Mouse (Mus musculus) testis, adult 2 months (tissue): ENCODE results near the gene Gm19426. TPM values are rescaled to one million over a fixed set of nuclear protein-coding genes. Genes with fewer than 3 reads are reported as not detected.

ENCODE experiments used
- H3K27ac ChIP-seq: fragments of 200-500 bp; 2 replicates; pipeline ENCODE4 v1.5.1; 2012; ENCODE audit warnings: low read depth, low read length; ENCODE audit not compliant: control insufficient read depth, insufficient read depth
- H3K27me3 ChIP-seq: fragments of 200-500 bp; 2 replicates; pipeline ENCODE4 v1.6.1; 2012; ENCODE audit warnings: mild to moderate bottlenecking, low read length, moderate library complexity; ENCODE audit not compliant: control insufficient read depth, insufficient read depth
- H3K36me3 ChIP-seq: fragments of 200-500 bp; 2 replicates; pipeline ENCODE4 v1.6.1; 2012; ENCODE audit warnings: mild to moderate bottlenecking, low read length; ENCODE audit not compliant: control insufficient read depth, insufficient read depth
- H3K4me1 ChIP-seq: fragments of 200-500 bp; 2 replicates; pipeline ENCODE4 v1.6.1; 2012; ENCODE audit warnings: low read length; ENCODE audit not compliant: control insufficient read depth, insufficient read depth
- H3K4me3 ChIP-seq: fragments of 200-500 bp; 2 replicates; pipeline ENCODE4 v1.5.1; 2012; ENCODE audit warnings: low read depth, mild to moderate bottlenecking, low read length, moderate library complexity, mixed read lengths; ENCODE audit not compliant: control insufficient read depth
- CTCF ChIP-seq: fragments of 200-500 bp; IDR thresholded peaks from 2 replicates; pipeline ENCODE4 v1.5.1; 2012; ENCODE audit warnings: low read depth, mild to moderate bottlenecking, inconsistent platforms, low read length, moderate library complexity; ENCODE audit not compliant: control insufficient read depth, insufficient read depth, insufficient replicate concordance
- POLR2A ChIP-seq: fragments of 200-500 bp; IDR thresholded peaks from 2 replicates; pipeline ENCODE4 v1.6.1; 2012; ENCODE audit warnings: low read depth, mild to moderate bottlenecking, inconsistent platforms, low read length, moderate library complexity; ENCODE audit not compliant: control insufficient read depth
- polyA plus RNA-seq: library from polyadenylated mRNA; depleted of rRNA; stranded (reverse); fragments of >200 nt; gene quantifications from 2 replicates; pipeline ENCODE4 v1.2.3, GENCODE M21; 2012

Gm19426 gene
- polyA plus RNA-seq, 1 experiment: 0.21 TPM

DNA sequence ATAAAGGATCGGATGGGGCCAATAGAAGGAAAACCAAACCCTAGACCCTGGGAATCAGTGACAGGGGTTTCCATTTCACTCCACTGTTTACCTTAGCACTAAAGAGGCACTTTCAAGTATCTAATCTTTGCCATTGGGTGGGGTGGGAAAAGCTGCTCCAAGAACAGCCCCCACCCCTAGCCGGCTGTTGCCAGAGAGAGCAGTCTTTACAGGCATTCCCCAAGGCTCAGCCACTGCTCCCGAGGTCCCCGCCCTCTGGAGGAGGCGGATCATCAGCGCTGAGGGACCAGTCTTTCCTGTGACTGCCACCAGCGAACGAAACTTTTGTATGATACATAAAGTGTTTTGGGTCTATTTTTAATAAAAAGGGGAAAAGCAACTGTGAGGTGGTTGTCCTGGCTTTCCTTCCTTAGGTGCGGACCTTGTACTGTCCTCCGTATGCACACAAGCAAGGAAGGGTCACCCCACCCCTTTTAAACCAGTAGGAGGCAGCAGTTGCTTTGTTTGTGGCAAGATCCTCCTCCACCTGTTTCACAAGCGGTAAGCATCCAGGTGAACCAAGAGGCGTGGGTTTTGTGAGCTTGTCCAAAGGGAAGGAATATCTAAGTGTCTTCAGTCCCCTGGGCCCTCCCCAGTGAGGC is 5.1 kb downstream of the Gm19426 start:
- H3K4me3 ChIP-seq: no peak overlapping the region
- peaks cover 36% of the 10 kb centered on the region for H3K4me1 ChIP-seq
- no peak overlapping the region for H3K27ac ChIP-seq
- no peaks in the 10 kb centered on the region for H3K36me3 ChIP-seq
- TF ChIP-seq POLR2A (no peak), CTCF (no peak)
- no peaks in the 10 kb centered on the region for H3K27me3 ChIP-seq

DNA sequence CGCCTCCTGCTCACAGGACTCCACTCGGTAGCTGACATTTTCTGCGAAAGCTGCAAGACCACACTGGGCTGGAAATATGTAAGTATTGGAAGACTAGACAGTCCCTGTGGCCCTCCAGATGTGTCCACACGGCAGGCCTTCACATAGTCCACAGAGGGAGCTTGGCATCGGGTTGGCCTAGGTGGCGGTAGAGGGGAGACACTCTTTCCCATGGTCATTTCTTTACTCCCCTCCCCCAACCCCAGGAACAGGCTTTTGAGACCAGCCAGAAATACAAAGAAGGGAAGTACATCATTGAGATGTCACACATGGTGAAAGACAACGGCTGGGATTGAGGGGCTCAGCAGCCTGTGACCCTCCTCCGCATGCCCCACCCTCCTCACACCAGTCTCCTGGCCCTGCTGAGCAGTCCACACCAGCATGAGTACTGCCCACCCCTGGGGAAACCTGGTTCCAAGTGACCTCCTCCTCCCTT is 6.0 kb downstream of the Gm19426 start:
- no peak overlapping the region for H3K27ac ChIP-seq
- H3K4me1 ChIP-seq: peaks cover 27% of the 10 kb centered on the region
- H3K4me3 ChIP-seq: no peak overlapping the region
- H3K36me3 ChIP-seq: no peaks in the 10 kb centered on the region
- TF ChIP-seq CTCF: no peak
- no peak for TF ChIP-seq POLR2A
- no peaks in the 10 kb centered on the region for H3K27me3 ChIP-seq

DNA sequence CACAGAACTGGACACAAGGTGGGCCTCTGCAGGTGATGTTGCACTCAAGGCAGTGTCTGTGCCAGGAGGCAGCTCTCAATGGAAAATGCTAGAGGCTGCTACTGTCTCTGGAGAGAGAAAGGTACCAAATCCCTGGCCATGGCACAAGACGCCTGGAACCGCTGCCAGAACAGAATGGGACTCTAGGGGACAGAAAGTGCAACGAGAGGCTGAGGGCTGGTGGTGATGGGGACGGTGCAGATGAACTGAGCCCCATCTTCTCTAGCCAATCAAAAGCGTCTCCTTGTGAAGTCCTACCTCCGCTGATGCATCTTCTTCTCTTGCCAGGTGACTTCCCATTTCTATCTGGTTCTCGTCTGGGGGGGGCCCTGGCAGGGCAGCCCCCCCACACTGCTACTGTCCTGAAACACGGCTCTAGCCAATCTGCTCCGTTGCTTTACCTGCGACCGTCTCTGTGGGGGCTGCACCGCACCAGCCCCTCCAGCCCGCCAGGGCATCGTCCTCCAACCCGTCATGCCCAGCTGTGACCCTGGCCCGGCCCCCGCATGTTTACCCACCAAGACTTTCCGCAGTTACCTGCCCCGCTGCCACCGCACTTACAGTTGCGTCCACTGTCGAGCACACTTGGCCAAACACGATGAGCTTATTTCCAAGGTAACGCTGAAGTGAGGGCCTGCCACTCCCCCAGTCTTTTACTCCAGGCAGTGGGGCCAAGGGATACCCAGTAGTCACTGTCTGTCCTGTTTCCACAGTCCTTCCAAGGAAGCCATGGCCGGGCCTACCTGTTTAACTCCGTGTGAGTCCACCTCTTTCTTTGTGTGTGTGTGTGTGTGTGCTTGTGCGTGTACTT is 6.9 kb downstream of the Gm19426 start:
- TF ChIP-seq CTCF (no peak), POLR2A (no peak)
- Histone ChIP-seq H3K36me3 (no peaks in the 10 kb centered on the region), H3K4me3 (peak overlapping the region; percentile 26), H3K27ac (no peak overlapping the region), H3K4me1 (peaks cover 18% of the 10 kb centered on the region), H3K27me3 (no peaks in the 10 kb centered on the region)

DNA sequence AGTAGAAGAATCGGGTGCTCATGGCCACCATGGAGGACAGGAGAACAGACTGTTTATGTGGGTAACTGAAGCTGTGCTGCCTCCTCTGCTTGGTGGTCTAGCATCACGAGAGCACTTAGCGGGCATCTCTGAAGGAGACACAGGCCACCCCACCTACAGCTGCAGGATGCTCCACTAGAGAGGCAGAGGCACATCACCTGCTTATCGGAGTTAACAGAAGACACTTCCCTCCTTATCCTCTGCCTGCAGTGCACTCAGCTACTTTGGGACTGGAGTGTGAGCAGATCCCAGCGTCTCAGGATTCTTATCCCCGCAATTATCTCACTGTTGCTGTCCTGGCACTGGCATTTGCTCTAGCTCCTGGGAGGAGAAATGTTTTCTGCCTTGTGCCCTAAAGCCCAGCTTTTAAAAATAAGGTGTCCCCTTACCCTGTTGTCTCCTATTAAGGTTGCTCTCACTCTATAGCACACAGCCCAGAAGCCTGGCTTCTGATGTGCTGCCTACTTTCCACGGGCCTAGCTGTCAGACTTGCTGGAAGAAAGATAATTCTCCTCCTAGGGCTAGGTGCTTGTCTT is 8.0 kb downstream of the Gm19426 start:
- TF ChIP-seq POLR2A (no peak), CTCF (no peak)
- Histone ChIP-seq H3K27me3 (no peaks in the 10 kb centered on the region), H3K27ac (no peak overlapping the region), H3K4me1 (peaks cover 18% of the 10 kb centered on the region), H3K36me3 (no peaks in the 10 kb centered on the region), H3K4me3 (no peak overlapping the region; the same call in 1 of the 2 replicates)

DNA sequence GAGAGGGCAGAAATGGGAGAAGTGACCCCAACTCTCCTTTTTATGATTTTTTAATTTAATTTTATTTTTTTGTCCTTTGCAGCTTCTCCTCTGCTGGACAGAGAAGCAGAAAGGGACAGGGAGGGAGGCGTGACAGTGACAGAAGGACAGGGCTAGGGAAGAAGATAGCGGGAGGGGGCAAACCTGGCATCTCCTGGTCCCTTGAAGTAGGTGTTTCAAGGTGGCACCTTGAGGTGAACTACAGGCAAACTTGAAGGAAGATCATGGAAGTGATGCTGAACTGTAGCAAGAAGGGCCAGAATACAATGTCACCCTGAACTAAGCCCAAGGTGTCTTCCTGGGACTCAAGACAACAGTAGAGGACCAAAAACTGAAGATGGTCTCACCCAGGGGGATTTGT is 8.5 kb downstream of the Gm19426 start:
- Histone ChIP-seq H3K4me3 (no peak overlapping the region; the same call in 1 of the 2 replicates), H3K4me1 (peaks cover 18% of the 10 kb centered on the region), H3K36me3 (no peaks in the 10 kb centered on the region), H3K27ac (no peak overlapping the region), H3K27me3 (no peaks in the 10 kb centered on the region)
- TF ChIP-seq POLR2A (no peak), CTCF (no peak)

DNA sequence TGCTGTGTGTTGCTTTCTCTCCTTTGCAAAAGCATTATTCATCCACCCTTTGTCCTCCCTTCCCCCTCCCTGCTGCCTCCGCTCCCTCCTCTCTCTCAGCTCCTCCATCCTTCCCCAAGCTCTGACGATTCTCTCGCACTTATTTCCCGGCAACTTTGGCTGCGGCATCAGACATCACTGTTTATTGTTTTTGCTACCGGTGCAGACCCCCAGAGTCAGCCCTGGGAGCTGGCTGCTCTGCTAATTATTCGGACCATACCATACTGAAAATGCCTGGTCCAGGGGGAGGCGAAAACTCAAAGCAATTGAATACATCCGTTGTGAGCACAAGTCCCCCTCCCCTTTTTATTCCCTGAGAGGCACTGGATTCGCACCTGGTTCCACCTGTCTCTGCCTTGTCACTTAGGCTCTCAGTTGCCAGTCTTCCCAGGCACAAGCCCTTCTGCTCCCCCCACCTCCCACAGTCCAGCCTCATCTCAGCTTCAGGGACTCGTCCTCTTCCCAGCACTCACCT is 9.0 kb downstream of the Gm19426 start:
- H3K36me3 ChIP-seq: no peaks in the 10 kb centered on the region
- no peaks in the 10 kb centered on the region for H3K27me3 ChIP-seq
- peak overlapping the region; percentile 46 for H3K4me3 ChIP-seq
- no peak overlapping the region for H3K27ac ChIP-seq
- TF ChIP-seq CTCF (no peak), POLR2A (no peak)
- H3K4me1 ChIP-seq: peaks cover 18% of the 10 kb centered on the region
